Mouse (Mus musculus): ENCODE results near the gene Hcn1.

DNA sequence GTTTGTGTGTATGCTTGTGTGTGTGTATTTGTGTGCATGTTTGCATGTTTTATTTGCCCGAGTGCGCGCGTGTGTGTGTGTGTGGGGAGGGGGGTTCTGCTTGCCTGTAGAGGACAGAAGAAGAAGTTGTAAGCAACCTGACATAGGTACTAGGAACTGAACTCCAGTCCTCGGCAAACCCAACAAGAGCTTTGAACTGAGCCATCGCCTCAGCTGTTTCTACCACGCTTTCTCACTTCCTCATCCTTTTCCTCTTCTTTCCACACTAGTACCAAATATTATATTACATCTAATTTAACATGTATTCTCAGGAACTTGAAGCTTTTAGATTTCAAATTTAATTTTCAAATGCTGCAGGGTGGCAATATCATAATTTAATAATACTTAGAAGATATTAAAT is 236.1 kb downstream of the Hcn1 start:
- no peak for TF ChIP-seq CTCF (conservative IDR thresholded peaks at IDR 0.05; ENCODE audit: low read length)
- TF ChIP-seq POU5F1 (IDR thresholded peaks at IDR 0.05; ENCODE audit: borderline replicate concordance, low read length) = no peak

All from E14TG2a.4 (cell line).